Mouse (Mus musculus) myocyte (in vitro differentiated cells): Measurements from ENCODE around the gene Cbs.

Experiments used
- CEBPB ChIP-seq: IDR thresholded peaks from 2 replicates; pipeline ENCODE4 v1.6.1; 2011; ENCODE audit warnings: mild to moderate bottlenecking, moderate library complexity; ENCODE audit not compliant: poor library complexity, insufficient read depth, severe bottlenecking
- MAX ChIP-seq: IDR thresholded peaks from one replicate; pipeline ENCODE4 v1.6.1; 2011; ENCODE audit warnings: low read depth, mild to moderate bottlenecking, control low read depth
- MYOD1 ChIP-seq, 3 experiments: IDR thresholded peaks; one replicate each; pipeline ENCODE4 v1.6.1; 2011; ENCODE audit warnings: control low read depth in 2 of 3, low read depth in 2 of 3, mild to moderate bottlenecking in 2 of 3, moderate library complexity in 1 of 3; ENCODE audit not compliant: insufficient read length in 2 of 3, control insufficient read depth in 1 of 3
- MYOG ChIP-seq, 3 experiments: IDR thresholded peaks; one replicate each; pipeline ENCODE4 v1.6.1; 2011; ENCODE audit warnings: control low read depth in 2 of 3, low read depth in 2 of 3, mild to moderate bottlenecking in 2 of 3; ENCODE audit not compliant: insufficient read length in 2 of 3, control insufficient read depth in 1 of 3, insufficient read depth in 1 of 3
- POLR2A ChIP-seq: IDR thresholded peaks from one replicate; pipeline ENCODE4 v1.6.1; 2011; ENCODE audit warnings: low read depth, mild to moderate bottlenecking, control low read depth, moderate library complexity; ENCODE audit not compliant: insufficient read length
- POLR2AphosphoS2 ChIP-seq: IDR thresholded peaks from one replicate; pipeline ENCODE4 v1.6.1; 2011; ENCODE audit warnings: low read depth, control low read depth; ENCODE audit not compliant: insufficient read length
- SRF ChIP-seq: IDR thresholded peaks from one replicate; pipeline ENCODE4 v1.6.1; 2011; ENCODE audit warnings: low read depth; ENCODE audit not compliant: control insufficient read depth, insufficient read length
- TCF12 ChIP-seq: IDR thresholded peaks from one replicate; pipeline ENCODE4 v1.6.1; 2011; ENCODE audit warnings: mild to moderate bottlenecking, control low read depth; ENCODE audit not compliant: poor library complexity, insufficient read depth, severe bottlenecking
- USF1 ChIP-seq: IDR thresholded peaks from one replicate; pipeline ENCODE4 v1.6.1; 2011; ENCODE audit warnings: low read depth, mild to moderate bottlenecking, control low read depth, moderate library complexity

DNA sequence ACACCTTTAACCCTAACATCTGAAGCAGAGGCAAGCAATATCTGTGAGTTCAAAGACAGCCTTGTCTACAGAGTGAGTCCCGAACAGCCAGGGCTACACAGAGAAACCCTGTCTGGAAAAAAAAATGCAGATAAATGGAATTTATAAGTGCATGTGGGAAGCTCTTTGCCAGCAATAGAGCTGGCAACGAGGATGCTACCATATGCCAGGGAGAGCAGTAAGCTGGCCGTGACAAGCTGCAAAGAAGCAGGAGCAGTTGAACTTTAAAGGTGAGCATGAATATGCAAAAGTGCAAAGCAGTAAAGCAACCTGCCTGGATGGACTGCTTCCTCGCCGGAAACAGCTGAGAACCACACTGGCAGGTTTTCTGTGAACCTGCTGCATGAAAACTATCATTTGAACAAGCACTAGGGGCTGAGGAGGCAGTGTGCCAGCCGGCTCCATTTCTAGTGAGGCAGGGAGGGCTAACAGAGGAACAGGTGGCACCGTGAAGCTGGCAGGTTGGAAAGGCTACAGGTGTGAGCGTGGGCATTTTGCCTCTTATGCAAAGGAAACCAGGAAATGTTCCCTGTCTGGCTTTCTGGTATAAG is 23.7 kb upstream of the Cbs start:
- TF ChIP-seq TCF12 (no peak), POLR2A (no peak), MAX (no peak), USF1 (no peak), POLR2AphosphoS2 (no peak), MYOG (IDR thresholded peaks at IDR 0.05; ENCODE audit: control insufficient read depth in 1 of 3, insufficient read depth in 1 of 3, insufficient read length in 2 of 3, low read depth in 2 of 3) (no peak), SRF (no peak), MYOD1 (IDR thresholded peaks at IDR 0.05; ENCODE audit: control insufficient read depth in 1 of 3, insufficient read length in 2 of 3, low read depth in 2 of 3) (no peak), CEBPB (no peak)
